Mouse (Mus musculus) limb, embryonic 14.5 days (tissue): ENCODE measurements at regions not wholly inside any gene's neighbourhood (a gene's known extent, or its start where the extent isn't known, plus 50 kb on each side); places are given as distances from the start of the nearest gene placed in this dataset.

ENCODE experiments used
- ATAC-seq: fragments of 200-750 bp; cut with Nextera tagmentation; 2 replicates; pipeline ENCODE4 v1.8.0; 2017; ENCODE audit warnings: low read depth, moderate number of reproducible peaks, moderate TSS enrichment; ENCODE audit not compliant: low FRiP score
- DNase-seq: peaks from one replicate; pipeline ENCODE4 v3.0.0-alpha.2; 2015; ENCODE audit warnings: low spot score
- H3K27ac ChIP-seq: fragments of 300-500 bp; sonication (generic); replicated peaks from 2 replicates; pipeline ENCODE4 v1.5.1; 2014; ENCODE audit warnings: low read depth, mild to moderate bottlenecking, low read length, moderate library complexity, mixed read lengths
- H3K27me3 ChIP-seq: fragments of 300-500 bp; sonication (generic); 2 replicates; pipeline ENCODE4 v1.6.1; 2014; ENCODE audit warnings: low read length, mixed read lengths; ENCODE audit not compliant: control insufficient read depth, insufficient read depth
- H3K36me3 ChIP-seq: fragments of 300-500 bp; sonication (generic); 2 replicates; pipeline ENCODE4 v1.6.1; 2014; ENCODE audit warnings: mild to moderate bottlenecking, low read length, moderate library complexity, mixed read lengths; ENCODE audit not compliant: control insufficient read depth, insufficient read depth
- H3K4me1 ChIP-seq: fragments of 300-500 bp; sonication (generic); 2 replicates; pipeline ENCODE4 v1.6.1; 2014; ENCODE audit warnings: antibody characterized with exemption, low read length, mixed read lengths; ENCODE audit not compliant: control insufficient read depth, insufficient read depth
- H3K4me2 ChIP-seq: fragments of 300-500 bp; sonication (generic); replicated peaks from 2 replicates; pipeline ENCODE4 v1.6.1; 2014; ENCODE audit warnings: low read depth, mild to moderate bottlenecking, low read length, moderate library complexity; ENCODE audit not compliant: severe bottlenecking
- H3K4me3 ChIP-seq: fragments of 300-500 bp; sonication (generic); replicated peaks from 2 replicates; pipeline ENCODE4 v1.5.1; 2014; ENCODE audit warnings: low read length
- H3K9ac ChIP-seq: fragments of 300-500 bp; sonication (generic); 2 replicates; pipeline ENCODE4 v1.6.1; 2014; ENCODE audit warnings: mild to moderate bottlenecking, low read depth, low read length, moderate library complexity; ENCODE audit not compliant: severe bottlenecking
- H3K9me3 ChIP-seq: fragments of 300-500 bp; sonication (generic); 2 replicates; pipeline ENCODE4 v1.6.1; 2016; ENCODE audit warnings: low read length; ENCODE audit not compliant: control insufficient read depth
- POLR2A ChIP-seq: fragments of 200-500 bp; IDR thresholded peaks from 2 replicates; pipeline ENCODE4 v1.8.0; 2012; ENCODE audit warnings: inconsistent platforms, mild to moderate bottlenecking, moderate library complexity, borderline replicate concordance; ENCODE audit not compliant: insufficient read depth, insufficient read length; ENCODE audit errors: extremely low read depth
- whole genome bisulfite sequencing: fragments of 180-500 bp; shearing (Covaris S2); extraction: QIAGEN DNeasy Blood & Tissue Kit; methylation state at CpG from one replicate; pipeline ENCODE4 v1.1.7; 2014; 5-methylcytosine and 5-hydroxymethylcytosine counted together

- H3K27ac ChIP-seq, result no peak overlapping the region
- no peak for TF ChIP-seq POLR2A
- no peak overlapping the region for H3K9ac ChIP-seq
- WGBS, result 68% methylated on average over 2 of the region's 2 CpGs
- DNase-seq (peak; percentile 49), ATAC-seq (peak; percentile 80)
- no peaks in the 10 kb centered on the region for H3K4me1 ChIP-seq
- H3K27me3 ChIP-seq, result no peaks in the 10 kb centered on the region
- no peak overlapping the region for H3K4me3 ChIP-seq
- no peaks in the 10 kb centered on the region for H3K9me3 ChIP-seq
- no peak overlapping the region for H3K4me2 ChIP-seq
- H3K36me3 ChIP-seq, result no peaks in the 10 kb centered on the region
Measured at GRCm38 (mm10) chr13:83111503-83111902, 392.3 kb upstream of the Mef2c start.

GRCm38 (mm10) chr13:83112323-83112722, 391.5 kb upstream of the Mef2c start:
- H3K9ac ChIP-seq, result no peak overlapping the region
- TF ChIP-seq POLR2A, result no peak
- no peaks in the 10 kb centered on the region for H3K36me3 ChIP-seq
- no peak for DNase-seq
- H3K4me1 ChIP-seq, result no peaks in the 10 kb centered on the region
- WGBS, result 56% methylated on average over 1 of the region's 1 CpGs
- no peak for ATAC-seq
- no peak overlapping the region for H3K4me2 ChIP-seq
- H3K27ac ChIP-seq, result no peak overlapping the region
- H3K27me3 ChIP-seq, result no peaks in the 10 kb centered on the region
- H3K4me3 ChIP-seq, result no peak overlapping the region
- H3K9me3 ChIP-seq, result no peaks in the 10 kb centered on the region

- H3K4me3 ChIP-seq, result no peak overlapping the region
- ATAC-seq, result no peak
- no peak overlapping the region for H3K4me2 ChIP-seq
- TF ChIP-seq POLR2A, result no peak
- no peaks in the 10 kb centered on the region for H3K4me1 ChIP-seq
- WGBS, result 80% methylated on average over 5 of the region's 5 CpGs
- no peaks in the 10 kb centered on the region for H3K36me3 ChIP-seq
- DNase-seq, result no peak
- H3K27ac ChIP-seq, result no peak overlapping the region
- no peak overlapping the region for H3K9ac ChIP-seq
- H3K9me3 ChIP-seq, result no peaks in the 10 kb centered on the region
- no peaks in the 10 kb centered on the region for H3K27me3 ChIP-seq
Measured at GRCm38 (mm10) chr13:83112741-83113140, 391.1 kb upstream of the Mef2c start.

- Histone ChIP-seq H3K9me3 (no peaks in the 10 kb centered on the region), H3K36me3 (no peaks in the 10 kb centered on the region), H3K4me3 (no peak overlapping the region), H3K27me3 (no peaks in the 10 kb centered on the region), H3K4me1 (no peaks in the 10 kb centered on the region), H3K9ac (no peak overlapping the region), H3K27ac (no peak overlapping the region), H3K4me2 (no peak overlapping the region)
- TF ChIP-seq POLR2A, result no peak
- DNase-seq (no peak), ATAC-seq (no peak)
Measured at GRCm38 (mm10) chr13:83113808-83114207, 390.0 kb upstream of the Mef2c start.

GRCm38 (mm10) chr13:83114401-83114800, 389.4 kb upstream of the Mef2c start:
- Histone ChIP-seq H3K27ac (no peak overlapping the region), H3K36me3 (no peaks in the 10 kb centered on the region), H3K27me3 (no peaks in the 10 kb centered on the region), H3K4me3 (no peak overlapping the region), H3K4me1 (no peaks in the 10 kb centered on the region), H3K9me3 (no peaks in the 10 kb centered on the region), H3K4me2 (no peak overlapping the region), H3K9ac (no peak overlapping the region)
- 79% methylated on average over 2 of the region's 2 CpGs for WGBS
- ATAC-seq (no peak), DNase-seq (no peak)
- no peak for TF ChIP-seq POLR2A

GRCm38 (mm10) chr13:83115691-83116090, 388.1 kb upstream of the Mef2c start:
- H3K36me3 ChIP-seq, result no peaks in the 10 kb centered on the region
- TF ChIP-seq POLR2A, result no peak
- 74% methylated on average over 2 of the region's 2 CpGs for WGBS
- H3K9ac ChIP-seq, result no peak overlapping the region
- H3K4me1 ChIP-seq, result 0 out of 2 replicates have a peak, but pooled peaks cover 2% of the 10 kb centered on the region
- no peaks in the 10 kb centered on the region for H3K9me3 ChIP-seq
- H3K4me3 ChIP-seq, result no peak overlapping the region
- DNase-seq (no peak), ATAC-seq (no peak)
- H3K27ac ChIP-seq, result no peak overlapping the region
- H3K4me2 ChIP-seq, result no peak overlapping the region
- H3K27me3 ChIP-seq, result no peaks in the 10 kb centered on the region
